Mouse (Mus musculus): ENCODE data around the gene Gspt2. TPM values are rescaled to one million over a fixed set of nuclear protein-coding genes. Genes with fewer than 3 reads are reported as not detected.

The Gspt2 gene
- polyA plus RNA-seq (2015; fragmentation: Nextera tagmentation; extraction: Ambion mirVana), result 6.5 and 7.4 TPM in 2 replicates

DNA sequence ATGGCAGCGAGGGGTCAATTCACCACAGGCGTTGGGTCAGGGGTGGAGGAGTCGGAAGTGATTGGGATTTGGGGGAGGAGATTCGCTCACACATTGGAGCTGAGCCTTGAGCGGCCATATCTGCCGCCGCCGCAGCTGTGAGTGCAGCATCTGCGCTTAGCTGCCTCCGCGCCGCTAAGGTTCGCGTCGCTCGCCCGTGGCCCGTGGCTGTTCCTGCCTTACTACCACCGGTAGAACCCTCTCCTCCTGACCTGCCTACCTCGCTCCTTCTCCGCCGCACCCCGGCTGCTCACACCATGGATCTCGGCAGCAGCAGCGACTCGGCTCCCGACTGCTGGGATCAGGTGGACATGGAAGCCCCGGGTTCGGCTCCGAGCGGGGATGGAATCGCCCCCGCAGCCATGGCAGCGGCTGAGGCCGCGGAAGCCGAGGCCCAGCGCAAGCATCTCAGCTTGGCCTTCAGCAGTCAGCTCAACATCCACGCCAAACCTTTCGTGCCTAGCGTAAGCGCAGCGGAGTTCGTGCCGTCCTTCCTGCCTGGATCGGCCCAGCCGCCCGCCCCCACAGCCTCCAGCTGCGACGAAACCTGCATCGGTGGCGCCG lies at the start of gene Gspt2:
Gene Gspt2 (plus strand): TSS at position 109 of the 603 bp plus-strand sequence.

Other genes starting within 250 kb of the Gspt2 start
- 320 and 365 TPM in 2 replicates for gene Maged1, start 93.9 kb upstream of the Gspt2 start, polyA plus RNA-seq (2015; fragmentation: Nextera tagmentation; extraction: Ambion mirVana)
- gene Zxdb, start 88.5 kb downstream of the Gspt2 start, polyA plus RNA-seq (2015; fragmentation: Nextera tagmentation; extraction: Ambion mirVana), result 1.6 TPM in 2 replicates